Mouse (Mus musculus): ENCODE results near the gene Mpp5.

- peak; percentile 84 for TF ChIP-seq CTCF (IDR thresholded peaks at IDR 0.05; ENCODE audit: low read depth)
- TF ChIP-seq EP300 (IDR thresholded peaks at IDR 0.05; ENCODE audit: low read depth), result peak; percentile 72; the same call in 1 of the 2 replicates
Measured at GRCm38 (mm10) chr12:78861496-78862253, 113.0 kb downstream of the Mpp5 start, which contains the start of the genes Atp6v1d and Eif2s1.

Measured in heart, postnatal 0 days (tissue).